Mouse (Mus musculus): ENCODE measurements around the gene Hoxd1. TPM values are rescaled to one million over a fixed set of nuclear protein-coding genes. Genes with fewer than 3 reads are reported as not detected.

Hoxd1 gene
- polyA plus RNA-seq, 1 experiment from 2014 or later = 9.0 TPM

DNA sequence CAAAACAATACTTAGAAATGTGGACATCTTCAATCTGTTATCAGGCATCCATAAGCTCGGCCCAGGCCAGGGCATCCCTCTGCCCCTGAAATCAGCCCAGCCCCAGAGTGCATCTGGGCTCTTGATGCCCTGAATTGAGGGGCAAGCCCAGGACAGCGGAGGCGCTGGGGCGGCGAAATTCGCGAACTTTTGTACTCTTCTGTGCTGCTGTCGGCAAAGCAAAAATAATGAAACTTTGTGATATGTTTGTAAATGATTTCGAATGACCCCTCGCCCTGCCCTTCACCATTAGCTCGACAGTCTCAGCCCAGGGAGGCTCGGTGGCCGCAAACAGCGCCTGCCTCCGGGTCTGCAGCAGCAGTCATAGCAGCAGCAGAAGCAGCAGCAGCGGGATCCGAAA is 37.6 kb upstream of the Hoxd1 start:
- Histone ChIP-seq H3K4me2 (peak overlapping the region; percentile 74), H3K27me3 (no peaks in the 10 kb centered on the region), H3K4me1 (replicated peaks) (peaks cover 98% of the 10 kb centered on the region), H3K36me3 (peaks cover 50% of the 10 kb centered on the region), H3K27ac (replicated peaks) (peak overlapping the region; percentile 93), H3K9ac (peak overlapping the region; percentile 80), H3K4me3 (peak overlapping the region; percentile 46), H3K9me3 (no peaks in the 10 kb centered on the region)
- no peak for ATAC-seq (ENCODE audit: low read depth)
- WGBS = 11% methylated on average over 17 of the region's 17 CpGs

DNA sequence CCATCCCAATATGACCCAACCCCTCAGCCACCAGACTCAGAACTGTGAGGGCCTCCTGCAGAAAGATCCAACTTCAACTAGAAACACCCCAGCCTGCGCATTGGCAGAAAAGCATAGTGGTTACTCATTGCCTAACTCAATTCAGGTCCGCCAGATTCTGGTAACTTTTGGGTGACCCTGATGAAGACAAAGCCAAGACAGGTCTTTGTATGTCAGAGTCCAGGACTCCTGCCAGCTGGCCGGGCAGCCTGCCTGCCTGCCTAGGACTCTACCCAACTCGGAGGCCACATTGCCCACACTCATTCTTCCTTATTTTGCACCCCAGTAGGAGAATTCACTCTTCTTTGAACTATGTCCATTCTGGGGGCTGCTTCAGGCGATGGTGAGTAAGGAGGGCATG is 36.2 kb upstream of the Hoxd1 start, which contains the start of gene Gm28230:
Gene Gm28230 (plus strand): TSS at position 178 of the 400 bp plus-strand sequence.
- Histone ChIP-seq H3K4me3 (peak within 1 kb of the TSS; percentile 46), H3K36me3 (peaks cover 63% of the 10 kb centered on the region), H3K9me3 (no peaks in the 10 kb centered on the region), H3K27ac (replicated peaks) (peak within 1 kb of the TSS; percentile 93), H3K4me1 (replicated peaks) (peaks cover 98% of the 10 kb centered on the region), H3K27me3 (no peaks in the 10 kb centered on the region), H3K4me2 (peak within 1 kb of the TSS; percentile 74), H3K9ac (peak within 1 kb of the TSS; percentile 80)
- peak; percentile 16; the same call in 1 of the 2 replicates for ATAC-seq (ENCODE audit: low read depth)
- WGBS = 10% methylated on average over 5 of the region's 5 CpGs

DNA sequence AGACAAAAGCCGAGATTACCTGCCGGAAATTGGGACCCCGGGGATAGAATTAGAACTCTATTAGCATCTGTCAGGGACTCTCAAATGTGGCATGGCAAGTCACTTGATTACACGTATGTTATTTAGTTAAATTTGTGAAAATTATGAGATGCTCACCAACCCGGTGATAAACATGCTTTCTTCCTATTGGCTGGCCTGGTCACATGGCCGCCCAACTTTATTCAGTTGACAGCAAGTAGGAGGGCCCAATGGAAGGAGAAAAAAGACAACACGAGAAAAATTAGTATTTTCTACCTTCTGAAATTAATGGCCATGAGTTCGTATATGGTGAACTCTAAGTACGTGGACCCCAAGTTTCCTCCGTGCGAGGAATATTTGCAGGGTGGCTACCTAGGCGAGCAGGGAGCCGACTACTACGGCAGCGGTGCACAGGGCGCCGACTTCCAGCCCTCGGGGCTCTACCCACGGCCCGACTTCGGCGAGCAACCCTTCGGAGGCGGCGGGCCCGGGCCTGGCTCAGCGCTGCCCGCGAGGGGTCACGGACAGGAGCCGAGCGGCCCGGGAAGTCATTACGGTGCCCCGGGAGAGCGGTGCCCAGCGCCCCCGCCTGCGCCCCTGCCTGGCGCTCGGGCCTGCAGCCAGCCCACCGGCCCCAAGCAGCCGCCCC is 35.7 kb upstream of the Hoxd1 start:
- no peaks in the 10 kb centered on the region for H3K27me3 ChIP-seq
- peak overlapping the region; percentile 80 for H3K9ac ChIP-seq
- peak overlapping the region; percentile 46 for H3K4me3 ChIP-seq
- ATAC-seq (ENCODE audit: low read depth) = peak; percentile 15
- 1% methylated on average over 43 of the region's 43 CpGs for WGBS
- peak overlapping the region; percentile 74 for H3K4me2 ChIP-seq
- H3K4me1 ChIP-seq (replicated peaks) = peaks cover 98% of the 10 kb centered on the region
- H3K36me3 ChIP-seq = peaks cover 63% of the 10 kb centered on the region
- H3K9me3 ChIP-seq = no peaks in the 10 kb centered on the region
- H3K27ac ChIP-seq (replicated peaks) = peak overlapping the region; percentile 93

DNA sequence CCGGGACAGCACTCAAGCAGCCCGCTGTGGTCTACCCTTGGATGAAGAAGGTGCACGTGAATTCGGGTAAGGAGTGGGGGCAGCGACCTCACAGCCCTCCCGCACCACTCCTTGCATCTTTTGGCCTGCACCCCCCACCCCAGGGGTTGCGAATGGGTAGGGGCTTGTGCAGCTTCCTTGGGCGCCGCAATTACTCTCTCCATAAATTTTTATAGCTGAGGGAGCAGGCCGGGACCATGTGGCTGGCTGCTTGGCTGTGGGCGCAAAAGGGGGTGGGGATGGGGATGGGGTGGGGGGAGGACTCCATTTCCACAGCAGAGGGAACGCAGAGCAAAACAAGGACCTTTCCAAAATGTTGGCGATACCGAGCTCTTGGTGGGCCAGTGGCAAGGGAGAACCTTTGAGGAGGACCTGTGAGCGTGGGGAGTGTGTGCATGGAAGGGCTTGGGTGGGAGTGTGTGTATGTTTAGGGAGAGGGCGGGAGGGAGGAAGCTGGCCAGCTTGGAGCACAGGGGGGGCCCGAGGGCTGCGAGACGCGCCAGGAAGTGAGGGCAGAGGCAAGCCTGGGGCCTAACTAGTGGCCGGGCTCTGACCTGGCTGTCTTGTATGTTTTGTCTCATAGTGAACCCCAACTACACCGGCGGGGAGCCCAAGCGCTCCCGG is 35.0 kb upstream of the Hoxd1 start:
- Histone ChIP-seq H3K36me3 (peaks cover 63% of the 10 kb centered on the region), H3K9ac (peak overlapping the region; percentile 80), H3K27me3 (no peaks in the 10 kb centered on the region), H3K27ac (replicated peaks) (peak overlapping the region; percentile 93), H3K4me3 (peak overlapping the region; percentile 46), H3K4me2 (peak overlapping the region; percentile 74), H3K4me1 (replicated peaks) (peaks cover 98% of the 10 kb centered on the region), H3K9me3 (no peaks in the 10 kb centered on the region)
- peak; percentile 62 for ATAC-seq (ENCODE audit: low read depth)
- 2% methylated on average over 24 of the region's 25 CpGs for WGBS

DNA sequence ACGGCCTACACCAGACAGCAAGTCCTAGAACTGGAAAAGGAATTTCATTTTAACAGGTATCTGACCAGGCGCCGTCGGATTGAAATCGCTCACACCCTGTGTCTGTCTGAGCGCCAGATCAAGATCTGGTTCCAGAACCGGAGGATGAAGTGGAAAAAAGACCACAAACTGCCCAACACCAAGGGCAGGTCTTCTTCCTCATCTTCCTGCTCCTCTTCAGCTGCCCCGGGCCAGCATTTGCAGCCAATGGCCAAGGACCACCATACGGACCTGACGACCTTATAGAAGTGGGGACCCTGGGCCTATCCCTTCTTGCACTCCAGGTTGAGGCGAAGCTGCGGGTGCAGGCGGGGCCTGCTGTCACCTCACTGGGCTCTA is 34.5 kb upstream of the Hoxd1 start:
- 15% methylated on average over 13 of the region's 13 CpGs for WGBS
- no peak for ATAC-seq (ENCODE audit: low read depth)
- H3K4me2 ChIP-seq = peak overlapping the region; percentile 74
- H3K27ac ChIP-seq (replicated peaks) = peak overlapping the region; percentile 93
- no peaks in the 10 kb centered on the region for H3K9me3 ChIP-seq
- H3K36me3 ChIP-seq = peaks cover 58% of the 10 kb centered on the region
- no peaks in the 10 kb centered on the region for H3K27me3 ChIP-seq
- peak overlapping the region; percentile 80 for H3K9ac ChIP-seq
- peaks cover 98% of the 10 kb centered on the region for H3K4me1 ChIP-seq (replicated peaks)
- peak overlapping the region; percentile 46 for H3K4me3 ChIP-seq

DNA sequence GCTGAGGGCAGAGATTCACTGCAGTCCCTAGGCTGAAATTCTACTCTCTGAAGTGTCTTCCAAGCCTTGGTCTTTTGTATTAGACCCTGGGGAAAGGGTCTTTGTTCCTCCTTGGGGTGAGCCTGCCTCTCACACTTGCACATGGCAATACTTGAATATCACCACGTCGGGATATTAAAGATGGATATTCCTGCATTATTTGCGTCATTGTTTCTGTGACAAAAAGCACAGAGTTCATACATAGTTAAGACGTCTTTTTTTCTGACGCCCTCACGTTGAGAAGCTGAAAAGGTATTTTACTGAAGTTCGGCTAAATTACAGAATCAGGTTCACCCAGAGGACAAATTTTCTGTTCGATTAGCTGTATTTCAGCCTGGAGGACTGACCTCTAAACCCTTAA is 32.4 kb upstream of the Hoxd1 start:
- H3K4me3 ChIP-seq = peak overlapping the region; percentile 38
- peak overlapping the region; percentile 86 for H3K9ac ChIP-seq
- H3K4me2 ChIP-seq = peak overlapping the region; percentile 68
- WGBS = 8% methylated on average over 8 of the region's 8 CpGs
- no peaks in the 10 kb centered on the region for H3K27me3 ChIP-seq
- no peak for ATAC-seq (ENCODE audit: low read depth)
- peaks cover 98% of the 10 kb centered on the region for H3K4me1 ChIP-seq (replicated peaks)
- no peaks in the 10 kb centered on the region for H3K9me3 ChIP-seq
- H3K36me3 ChIP-seq = peaks cover 54% of the 10 kb centered on the region
- H3K27ac ChIP-seq (replicated peaks) = peak overlapping the region; percentile 99

DNA sequence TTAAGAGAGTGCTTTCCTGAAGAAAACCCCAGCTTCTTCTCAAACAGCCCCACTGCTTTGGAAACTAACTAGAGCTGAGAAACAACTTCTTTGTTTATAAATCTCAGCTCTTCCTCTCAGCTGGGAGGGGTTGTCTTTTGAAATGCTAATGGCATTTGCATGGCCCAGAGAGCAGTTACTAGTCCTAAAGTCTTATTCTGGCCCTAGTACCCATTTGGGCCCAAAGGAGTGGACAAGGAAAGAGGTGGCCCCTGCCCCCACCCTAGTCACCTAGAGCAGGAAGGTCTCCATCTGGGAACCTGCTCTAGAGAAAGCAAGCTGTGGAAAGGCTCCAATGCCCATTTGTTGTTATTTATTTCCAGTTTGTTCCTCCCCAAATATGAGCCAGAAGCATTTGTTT is 31.7 kb upstream of the Hoxd1 start:
- Histone ChIP-seq H3K36me3 (peaks cover 55% of the 10 kb centered on the region), H3K4me2 (peak overlapping the region; percentile 68), H3K4me3 (peak overlapping the region; percentile 38), H3K27ac (replicated peaks) (peak overlapping the region; percentile 99), H3K9ac (peak overlapping the region; percentile 86), H3K9me3 (no peaks in the 10 kb centered on the region), H3K27me3 (no peaks in the 10 kb centered on the region), H3K4me1 (replicated peaks) (peaks cover 98% of the 10 kb centered on the region)
- ATAC-seq (ENCODE audit: low read depth) = no peak

DNA sequence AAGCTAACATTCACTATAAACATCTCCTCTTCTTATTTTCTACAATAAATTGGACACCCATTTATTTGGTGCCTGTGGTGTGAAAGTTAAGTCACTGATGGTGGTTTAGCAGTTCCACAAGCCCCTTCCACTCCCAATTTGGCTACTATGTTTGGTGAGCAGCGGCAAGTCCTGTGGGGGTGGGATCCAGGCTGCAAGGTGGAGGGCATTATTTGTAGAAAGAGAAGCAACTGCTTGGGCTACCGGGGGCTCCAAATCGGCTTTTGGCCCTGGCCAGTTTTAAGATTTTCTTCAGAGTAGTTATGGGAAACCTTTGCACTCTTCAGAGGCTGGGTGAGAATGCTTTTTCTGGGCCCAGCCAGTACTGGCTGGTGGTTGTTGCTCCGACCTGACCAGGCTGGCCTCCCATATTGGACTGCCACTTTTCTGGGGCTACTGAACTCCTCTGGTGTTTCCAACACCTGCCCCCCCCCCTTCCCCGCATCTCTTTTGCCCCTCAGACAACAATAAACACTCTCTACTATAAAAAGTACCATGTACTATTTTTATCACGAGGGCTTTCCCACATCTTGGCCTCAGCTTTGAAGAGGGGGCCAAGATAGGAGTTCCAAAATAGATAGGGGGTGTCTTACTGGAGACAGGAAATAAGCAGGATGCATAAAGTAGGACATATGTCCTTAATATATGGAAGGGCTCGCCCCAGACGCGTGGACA is 30.8 kb upstream of the Hoxd1 start:
- H3K9me3 ChIP-seq = no peaks in the 10 kb centered on the region
- peaks cover 47% of the 10 kb centered on the region for H3K36me3 ChIP-seq
- peak overlapping the region; percentile 68 for H3K4me2 ChIP-seq
- peak overlapping the region; percentile 99 for H3K27ac ChIP-seq (replicated peaks)
- H3K4me3 ChIP-seq = peak overlapping the region; percentile 38
- peaks cover 98% of the 10 kb centered on the region for H3K4me1 ChIP-seq (replicated peaks)
- peak overlapping the region; percentile 86 for H3K9ac ChIP-seq
- 6% methylated on average over 9 of the region's 9 CpGs for WGBS
- ATAC-seq (ENCODE audit: low read depth) = no peak
- no peaks in the 10 kb centered on the region for H3K27me3 ChIP-seq

DNA sequence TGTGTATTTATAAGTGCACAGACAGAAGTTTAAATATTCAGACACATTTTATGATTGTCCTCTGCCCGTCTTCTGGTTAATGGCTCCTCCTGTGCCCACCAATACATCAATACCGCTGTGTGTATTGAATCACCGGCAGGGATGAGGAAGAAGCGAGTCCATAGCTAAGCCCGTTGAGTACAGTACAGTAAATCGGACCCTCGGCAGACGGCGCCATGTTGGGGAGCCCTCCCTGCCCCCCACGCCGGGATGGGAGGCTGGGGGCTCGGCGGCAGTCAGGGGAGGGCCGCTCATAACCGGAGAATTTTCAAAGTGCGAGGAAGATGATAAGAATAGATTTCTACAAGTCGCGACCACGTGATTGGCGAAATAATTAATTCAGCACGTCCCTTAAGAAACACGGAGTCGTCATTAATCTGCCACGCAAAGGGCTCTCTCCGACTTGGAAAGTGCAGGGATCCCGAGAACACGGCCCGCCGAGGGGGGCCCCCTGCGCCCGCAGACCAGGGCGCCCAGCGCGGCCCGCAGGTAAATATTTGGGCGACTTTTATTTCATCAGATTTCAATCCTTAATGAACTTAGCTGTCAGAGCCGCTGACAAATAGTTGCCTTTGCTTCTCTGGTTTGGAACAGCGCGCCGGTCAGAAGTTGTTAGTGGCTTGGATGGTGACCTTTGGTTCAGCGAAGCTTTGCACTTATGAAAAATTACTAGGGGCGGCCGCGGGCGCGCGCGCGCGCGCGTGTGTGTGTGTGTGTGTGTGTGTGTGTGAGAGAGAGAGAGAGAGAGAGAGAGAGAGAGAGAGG is 30.1 kb upstream of the Hoxd1 start:
- peaks cover 98% of the 10 kb centered on the region for H3K4me1 ChIP-seq (replicated peaks)
- no peaks in the 10 kb centered on the region for H3K27me3 ChIP-seq
- H3K36me3 ChIP-seq = peaks cover 40% of the 10 kb centered on the region
- under 1% methylated on average over 52 of the region's 52 CpGs for WGBS
- H3K4me3 ChIP-seq = peak overlapping the region; percentile 38
- no peaks in the 10 kb centered on the region for H3K9me3 ChIP-seq
- H3K4me2 ChIP-seq = peak overlapping the region; percentile 68
- H3K27ac ChIP-seq (replicated peaks) = peak overlapping the region; percentile 99
- ATAC-seq (ENCODE audit: low read depth) = no peak
- peak overlapping the region; percentile 86 for H3K9ac ChIP-seq

DNA sequence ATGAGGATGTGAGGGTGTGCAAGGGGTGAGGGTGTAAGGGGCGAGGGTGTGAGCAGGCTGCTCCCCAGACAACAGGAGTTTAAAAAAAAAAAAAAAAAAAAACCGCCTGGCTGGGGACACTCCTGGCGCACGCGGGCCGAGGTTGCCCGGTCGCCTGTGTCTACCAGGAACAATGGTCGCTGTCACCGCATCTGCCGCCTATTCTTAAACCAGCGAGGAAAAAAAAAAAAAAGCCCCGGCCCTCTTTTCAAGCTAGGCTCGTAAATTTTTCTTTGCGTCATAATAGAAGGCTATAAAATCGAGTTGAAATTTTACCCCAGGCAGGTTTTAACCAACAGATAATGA is 29.5 kb upstream of the Hoxd1 start:
- 1% methylated on average over 16 of the region's 16 CpGs for WGBS
- Histone ChIP-seq H3K9ac (peak overlapping the region; percentile 86), H3K4me2 (peak overlapping the region; percentile 68)

DNA sequence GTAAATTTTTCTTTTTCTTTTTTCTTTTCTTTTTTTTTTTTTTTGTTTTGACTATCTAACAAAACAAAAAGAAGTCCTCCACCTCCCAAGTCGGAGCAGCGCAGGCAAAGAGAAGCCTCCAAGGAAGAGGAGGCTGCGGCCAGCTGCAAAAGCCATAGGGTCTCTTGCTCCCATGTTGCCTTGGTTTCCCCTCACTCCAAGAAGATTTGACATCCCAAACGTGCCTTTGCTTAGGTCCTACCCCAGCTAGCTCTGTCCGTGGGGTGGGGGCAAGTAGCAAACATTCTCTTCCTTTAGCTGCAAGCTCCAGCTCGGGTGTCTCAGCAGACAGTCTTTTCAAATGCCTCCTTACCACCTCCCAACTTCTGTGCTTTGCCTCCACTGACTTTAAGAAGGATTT is 29.0 kb upstream of the Hoxd1 start:
- Histone ChIP-seq H3K4me2 (peak overlapping the region; percentile 68), H3K4me1 (replicated peaks) (peaks cover 98% of the 10 kb centered on the region), H3K9ac (peak overlapping the region; percentile 86), H3K27ac (replicated peaks) (peak overlapping the region; percentile 99), H3K9me3 (no peaks in the 10 kb centered on the region), H3K27me3 (no peaks in the 10 kb centered on the region), H3K4me3 (peak overlapping the region; percentile 38), H3K36me3 (peaks cover 29% of the 10 kb centered on the region)
- WGBS = 3% methylated on average over 6 of the region's 6 CpGs
- no peak for ATAC-seq (ENCODE audit: low read depth)

More for the DNA sequence above, 29.5 kb upstream of the Hoxd1 start:
- Histone ChIP-seq H3K27me3 (no peaks in the 10 kb centered on the region), H3K4me3 (peak overlapping the region; percentile 38), H3K36me3 (peaks cover 34% of the 10 kb centered on the region), H3K27ac (replicated peaks) (peak overlapping the region; percentile 99), H3K9me3 (no peaks in the 10 kb centered on the region), H3K4me1 (replicated peaks) (peaks cover 98% of the 10 kb centered on the region)
- 0 out of 2 replicates have a peak, but pooled peaks have one; percentile 9 for ATAC-seq (ENCODE audit: low read depth)
